Mouse (Mus musculus): ENCODE results near the gene Speer3. TPM values are rescaled to one million over a fixed set of nuclear protein-coding genes. Genes with fewer than 3 reads are reported as not detected.
"Not testable (repeated sequence)": the region's sequence is repeated elsewhere in the genome, so short reads cannot be mapped to it uniquely, and the experiment has no call there.

Speer3 gene
- not detected in 2 replicates for polyA plus RNA-seq (2015; fragmentation: Nextera tagmentation; extraction: Ambion mirVana)

DNA sequence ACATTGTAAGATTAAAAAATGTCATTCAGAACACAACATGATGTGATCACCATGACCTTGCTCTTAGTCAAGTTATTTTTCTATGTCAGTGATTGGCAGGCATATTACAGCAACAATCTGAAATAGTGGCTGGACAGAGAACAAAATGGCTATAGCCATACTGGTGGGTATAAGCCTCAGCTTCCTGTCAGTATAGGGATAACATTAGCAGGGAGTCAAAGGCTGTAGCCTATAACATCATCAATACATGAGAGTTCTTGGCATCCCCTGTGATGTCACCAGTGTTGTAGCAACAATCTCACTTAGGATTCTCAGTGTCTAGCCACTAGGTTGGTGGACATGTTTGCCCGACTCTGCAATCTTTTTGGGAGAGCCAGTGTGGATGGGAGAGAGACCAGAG lies at the start of gene Speer3:
TSS of gene Speer3 (plus strand) at position 301 of the 400 bp plus-strand sequence.
- no peak for DNase-seq (ENCODE audit: low spot score)

- DNase-seq (ENCODE audit: low spot score), result not testable (repeated sequence)
Measured at GRCm38 (mm10) chr5:13810496-13810895, 19.1 kb downstream of the Speer3 start.

DNA sequence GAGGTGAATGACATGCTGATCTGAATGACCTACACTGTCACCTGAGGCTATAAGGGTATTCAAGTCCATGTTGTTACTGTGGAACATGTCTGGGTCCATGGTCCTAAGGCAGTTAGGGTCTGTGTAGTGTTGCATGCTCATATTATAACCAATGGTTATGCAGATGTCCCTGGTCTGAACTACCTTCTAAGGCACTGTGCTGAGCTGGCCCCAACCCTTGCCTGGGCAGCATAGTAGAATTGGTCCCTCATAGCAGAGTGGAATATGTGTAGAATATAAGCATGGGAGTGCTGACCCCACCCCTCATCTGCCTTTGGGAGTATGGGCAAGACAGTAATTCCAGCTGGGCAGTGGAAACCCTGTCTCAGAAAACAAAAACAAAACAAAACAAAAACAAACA lies 33.7 kb downstream of the Speer3 start:
- DNase-seq (ENCODE audit: low spot score), result no peak

DNA sequence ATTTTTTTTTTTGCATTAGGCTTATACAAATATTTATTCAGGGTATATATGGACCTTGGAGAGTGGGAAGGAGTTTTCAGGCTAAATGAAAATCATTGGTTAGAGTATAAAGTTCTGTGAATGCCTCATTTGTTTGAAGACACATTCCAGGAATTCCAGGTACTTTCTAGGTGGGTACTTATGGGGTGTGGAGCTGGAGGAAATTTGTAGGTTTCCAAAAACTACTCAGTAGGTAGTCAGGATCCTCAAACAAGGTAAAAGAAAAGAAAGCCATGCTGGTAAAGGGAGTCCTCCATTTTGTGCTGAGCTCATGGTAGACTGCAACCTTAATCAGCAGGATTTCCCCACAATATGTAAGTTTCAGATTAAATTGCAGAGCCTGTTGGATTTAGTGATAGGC lies 35.3 kb downstream of the Speer3 start:
- no peak for DNase-seq (ENCODE audit: low spot score)

GRCm38 (mm10) chr5:13844317-13844716 lies 52.9 kb downstream of the Speer3 start:
- DNase-seq (ENCODE audit: low spot score), result no peak

Other genes with a start within 250 kb of the Speer3 start
- 0.09 and 0.20 TPM in 2 replicates for gene Sema3e, start 233.7 kb downstream of the Speer3 start, polyA plus RNA-seq (2015; fragmentation: Nextera tagmentation; extraction: Ambion mirVana)

Data from thymus, postnatal 0 days (tissue).